29 mouse cellular contexts compared by ENCODE assay signal in the genomic region with DNA sequence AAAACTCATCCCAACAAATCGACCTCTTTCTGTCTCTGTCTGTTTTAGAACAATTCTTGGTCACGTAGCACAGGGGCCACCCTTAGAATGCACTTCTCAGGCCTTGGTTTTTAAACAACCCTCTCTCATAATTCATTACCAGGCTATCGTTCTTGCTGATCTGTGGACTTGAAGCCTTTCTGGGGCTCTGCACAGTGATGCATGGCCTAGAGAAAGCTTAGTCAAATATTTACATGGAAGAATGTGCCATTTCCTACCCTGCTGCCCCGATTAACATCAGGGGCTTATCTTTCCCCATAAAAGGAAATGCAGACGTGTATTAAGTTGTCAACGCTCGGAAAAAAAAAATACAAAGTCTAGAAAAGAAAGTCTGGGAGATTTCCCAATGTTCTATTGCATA.
DNase-seq lines count a peak whose midpoint lies in the region; ATAC-seq and TF ChIP-seq lines count a peak whose summit lies in the region.
"Had no signal": no experiment of that assay in that cellular context is flagged by ENCODE, and none has a peak within 500 bp of the region (broad histone marks: within the 10 kb centered on the region; RNA-seq: fewer than 3 reads in every experiment).

No protein-coding gene starts in this region.

- H3K4me2 ChIP-seq in intestine, embryonic 15.5 days (replicated peaks) = no peak overlapping the region
- no peak overlapping the region for H3K4me2 ChIP-seq in intestine, postnatal 0 days (replicated peaks; ENCODE audit: low read depth)
- no peak overlapping the region for H3K4me2 ChIP-seq in intestine, embryonic 16.5 days (ENCODE audit: low read depth, low read length)
- no peak overlapping the region for H3K4me2 ChIP-seq in kidney, embryonic 14.5 days (replicated peaks; ENCODE audit: low read depth, low read length)
- H3K4me2 ChIP-seq: embryonic facial prominence, embryonic 13.5 days; forebrain, embryonic 12.5 days; heart, embryonic 15.5 days; limb, embryonic 13.5 days; liver, embryonic 13.5 days; lung, embryonic 15.5 days; neural tube, embryonic 13.5 days; stomach, embryonic 15.5 days had no signal

- no peak overlapping the region for H3K4me3 ChIP-seq in intestine, embryonic 15.5 days (replicated peaks)
- H3K4me3 ChIP-seq in intestine, postnatal 0 days (ENCODE audit: low read depth, low read length) = no peak overlapping the region
- no peak overlapping the region for H3K4me3 ChIP-seq in intestine, embryonic 16.5 days (ENCODE audit: low read length)
- no peak overlapping the region for H3K4me3 ChIP-seq in kidney, embryonic 14.5 days (ENCODE audit: low read length)
- H3K4me3 ChIP-seq: embryonic facial prominence, embryonic 13.5 days; erythroblast, embryonic 14.5 days; forebrain, embryonic 12.5 days; heart, embryonic 15.5 days; limb, embryonic 13.5 days; liver, embryonic 13.5 days; lung, embryonic 15.5 days; midbrain, embryonic 10.5 days; myocyte; neural tube, embryonic 13.5 days; stomach, embryonic 15.5 days had no signal

- ATAC-seq in intestine, embryonic 15.5 days = peak; percentile 66
- ATAC-seq in intestine, postnatal 0 days = no peak
- peak; percentile 76 for ATAC-seq in intestine, embryonic 16.5 days
- peak; percentile 72; the same call in 1 of the 2 replicates for ATAC-seq in kidney, embryonic 14.5 days (ENCODE audit: low FRiP score, low TSS enrichment)
- no peak for ATAC-seq in granulocyte monocyte progenitor cell, adult 5-6 weeks (replicated peaks; ENCODE audit: poor library complexity, severe bottlenecking)
- ATAC-seq: hindbrain, embryonic 16.5 days; midbrain, embryonic 16.5 days had no signal

- no peaks in the 10 kb centered on the region for H3K27me3 ChIP-seq in intestine, embryonic 15.5 days (replicated peaks)
- no peaks in the 10 kb centered on the region for H3K27me3 ChIP-seq in intestine, postnatal 0 days (replicated peaks; ENCODE audit: control insufficient read depth, insufficient read depth, low read length)
- H3K27me3 ChIP-seq in intestine, embryonic 16.5 days (replicated peaks; ENCODE audit: control insufficient read depth, insufficient read depth, low read length) = no peaks in the 10 kb centered on the region
- no peaks in the 10 kb centered on the region for H3K27me3 ChIP-seq in kidney, embryonic 14.5 days (ENCODE audit: control insufficient read depth, insufficient read depth, low read length)
- H3K27me3 ChIP-seq: embryonic facial prominence, embryonic 13.5 days; forebrain, embryonic 12.5 days; heart, embryonic 15.5 days; limb, embryonic 13.5 days; liver, embryonic 13.5 days; lung, embryonic 15.5 days; neural tube, embryonic 13.5 days; stomach, embryonic 15.5 days had no signal

- no peaks in the 10 kb centered on the region for H3K9me3 ChIP-seq in intestine, embryonic 15.5 days
- H3K9me3 ChIP-seq in intestine, postnatal 0 days (ENCODE audit: control insufficient read depth) = no peaks in the 10 kb centered on the region
- H3K9me3 ChIP-seq in intestine, embryonic 16.5 days (ENCODE audit: control insufficient read depth, low read length) = no peaks in the 10 kb centered on the region
- H3K9me3 ChIP-seq in kidney, embryonic 14.5 days (ENCODE audit: control insufficient read depth, low read length) = no peaks in the 10 kb centered on the region
- H3K9me3 ChIP-seq: embryonic facial prominence, embryonic 13.5 days; forebrain, embryonic 12.5 days; heart, embryonic 15.5 days; limb, embryonic 13.5 days; liver, embryonic 13.5 days; lung, embryonic 15.5 days; midbrain, embryonic 10.5 days; neural tube, embryonic 13.5 days; stomach, embryonic 15.5 days had no signal

- TF ChIP-seq CTCF in intestine, postnatal 0 days (IDR thresholded peaks at IDR 0.05; ENCODE audit: low read depth) = no peak

- no peak overlapping the region for H3K27ac ChIP-seq in intestine, embryonic 15.5 days
- no peak overlapping the region for H3K27ac ChIP-seq in intestine, postnatal 0 days (ENCODE audit: low read depth, low read length)
- no peak overlapping the region for H3K27ac ChIP-seq in intestine, embryonic 16.5 days (ENCODE audit: low read length)
- H3K27ac ChIP-seq in kidney, embryonic 14.5 days (ENCODE audit: low read depth, low read length) = no peak overlapping the region
- H3K27ac ChIP-seq: embryonic facial prominence, embryonic 13.5 days; forebrain, embryonic 12.5 days; heart, embryonic 15.5 days; limb, embryonic 13.5 days; liver, embryonic 13.5 days; lung, embryonic 15.5 days; midbrain, embryonic 10.5 days; neural tube, embryonic 13.5 days; stomach, embryonic 15.5 days had no signal

- no peaks in the 10 kb centered on the region for H3K4me1 ChIP-seq in intestine, embryonic 15.5 days (replicated peaks)
- H3K4me1 ChIP-seq in intestine, postnatal 0 days (replicated peaks; ENCODE audit: control insufficient read depth, insufficient read depth, low read length) = no peaks in the 10 kb centered on the region
- H3K4me1 ChIP-seq in intestine, embryonic 16.5 days (ENCODE audit: control insufficient read depth, insufficient read depth, low read length) = 0 out of 2 replicates have a peak, but pooled peaks cover 3% of the 10 kb centered on the region
- no peaks in the 10 kb centered on the region for H3K4me1 ChIP-seq in kidney, embryonic 14.5 days (ENCODE audit: control insufficient read depth, insufficient read depth, low read length)
- H3K4me1 ChIP-seq: embryonic facial prominence, embryonic 13.5 days; forebrain, embryonic 12.5 days; heart, embryonic 15.5 days; limb, embryonic 13.5 days; liver, embryonic 13.5 days; midbrain, embryonic 10.5 days; neural tube, embryonic 13.5 days; stomach, embryonic 15.5 days had no signal

- H3K36me3 ChIP-seq in intestine, embryonic 15.5 days = no peaks in the 10 kb centered on the region
- no peaks in the 10 kb centered on the region for H3K36me3 ChIP-seq in intestine, postnatal 0 days (ENCODE audit: control insufficient read depth, insufficient read depth)
- no peaks in the 10 kb centered on the region for H3K36me3 ChIP-seq in intestine, embryonic 16.5 days (ENCODE audit: control insufficient read depth, insufficient read depth, low read length)
- no peaks in the 10 kb centered on the region for H3K36me3 ChIP-seq in kidney, embryonic 14.5 days (ENCODE audit: control insufficient read depth, insufficient read depth, low read length)
- H3K36me3 ChIP-seq: embryonic facial prominence, embryonic 13.5 days; forebrain, embryonic 12.5 days; heart, embryonic 15.5 days; limb, embryonic 13.5 days; liver, embryonic 13.5 days; lung, embryonic 15.5 days; midbrain, embryonic 10.5 days; neural tube, embryonic 13.5 days; stomach, embryonic 15.5 days had no signal

- peak; percentile 26 to 68 for DNase-seq in kidney, postnatal 25 days
- no peak for DNase-seq in right cerebral cortex, postnatal 14 days
- no peak for DNase-seq in layer of hippocampus, postnatal 25 days (ENCODE audit: extremely low spot score in 1 of 2, low spot score in 1 of 2)
- DNase-seq: adrenal gland, postnatal 14 days; cerebellum, adult 2 months; cerebellum, postnatal 25 days; gastrocnemius, postnatal 25 days; heart, postnatal 36 days; layer of hippocampus, postnatal 36 days; liver, embryonic 13.5 days; right cerebral cortex, postnatal 4 days; thymus, postnatal 4 days had no signal

- no peak overlapping the region for H3K9ac ChIP-seq in intestine, embryonic 15.5 days
- H3K9ac ChIP-seq in intestine, postnatal 0 days (ENCODE audit: low read depth, low read length) = no peak overlapping the region
- no peak overlapping the region for H3K9ac ChIP-seq in intestine, embryonic 16.5 days (ENCODE audit: low read depth, low read length)
- no peak overlapping the region for H3K9ac ChIP-seq in kidney, embryonic 14.5 days (ENCODE audit: low read depth, low read length)
- H3K9ac ChIP-seq: embryonic facial prominence, embryonic 13.5 days; forebrain, embryonic 12.5 days; heart, embryonic 15.5 days; limb, embryonic 13.5 days; liver, embryonic 13.5 days; lung, embryonic 15.5 days; neural tube, embryonic 13.5 days; stomach, embryonic 15.5 days had no signal

- WGBS in intestine, embryonic 15.5 days = 22% methylated on average over 7 of the region's 7 CpGs
- 16% methylated on average over 7 of the region's 7 CpGs for WGBS in intestine, postnatal 0 days
- WGBS in intestine, embryonic 16.5 days = 24% methylated on average over 7 of the region's 7 CpGs
- WGBS in kidney, embryonic 14.5 days = 36% methylated on average over 7 of the region's 7 CpGs

Comparison
In these comparisons a context has a peak if more than half of its experiments do, and no peak if none do; other contexts are left out.
1. ATAC-seq: peak in intestine, embryonic 15.5 days (single experiment), intestine, embryonic 16.5 days (single experiment) and kidney, embryonic 14.5 days (single experiment); none in intestine, postnatal 0 days (single experiment) and granulocyte monocyte progenitor cell, adult 5-6 weeks (single experiment).
2. DNase-seq: peak in kidney, postnatal 25 days (2 of 2); none in right cerebral cortex, postnatal 14 days (single experiment) and layer of hippocampus, postnatal 25 days (0 of 2).